Mouse (Mus musculus): Measurements from ENCODE around the gene Gm49373. TPM values are rescaled to one million over a fixed set of nuclear protein-coding genes. Genes with fewer than 3 reads are reported as not detected.

Gm49373 gene
- total and polyA plus RNA-seq, 3 experiments: 0.60 to 1.5 (median 0.85) TPM

GRCm38 (mm10) chr9:21091707-21092320 lies 18.9 kb upstream of the Gm49373 start, which contains the start of the genes Gm38431 and Raver1:
Gm38431 (minus strand) TSS chr9:21091997.
Raver1 (minus strand) TSS chr9:21092008.
- in situ Hi-C loops (cut with MboI; ENCODE audit: low pct_ligation_motif_present, low pct_unique_long_range_greater_than_20kb, low sequenced_read_pairs): loop anchor here (5.0 kb wide), 1 partner anchor 40 kb away; the partner anchor contains the start of gene Tyk2

DNA sequence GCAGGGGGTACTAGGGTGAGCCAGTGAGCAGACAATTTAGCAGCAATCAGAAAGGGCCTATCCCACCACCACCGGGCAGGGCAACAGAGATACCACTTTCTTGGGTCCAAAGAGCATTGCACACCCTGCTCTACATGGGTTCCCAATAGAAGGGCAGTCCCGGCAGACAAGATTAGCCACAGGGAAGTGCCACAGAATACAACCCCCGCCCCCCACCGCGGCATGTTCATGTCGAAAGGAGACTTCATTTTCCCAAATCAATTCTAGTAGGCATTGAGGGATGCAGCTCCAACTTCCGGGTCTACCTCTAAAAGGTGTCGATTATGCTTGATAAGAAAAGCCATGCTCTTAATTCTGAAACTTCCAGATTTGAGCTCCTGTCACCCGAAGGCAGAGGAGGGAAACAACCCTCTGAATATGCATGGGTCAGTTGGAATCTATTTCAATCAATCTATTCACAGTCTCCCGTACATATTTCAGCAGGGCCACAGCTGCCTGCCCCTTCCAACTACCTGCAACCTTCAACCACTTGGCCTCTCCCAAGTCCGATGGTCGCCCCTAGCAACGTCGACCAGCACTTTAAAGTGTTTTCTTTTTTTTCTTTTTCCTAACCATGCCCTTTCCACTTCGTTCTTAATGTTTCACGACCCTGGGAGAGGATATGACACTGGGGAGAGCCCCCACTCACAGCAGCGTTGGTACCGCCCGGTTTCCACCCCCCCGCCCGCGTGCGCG lies 18.2 kb upstream of the Gm49373 start:
- no peaks in the 10 kb centered on the region for H3K9me3 ChIP-seq (replicated peaks; ENCODE audit: low read length)
- in situ Hi-C loops (cut with MboI; ENCODE audit: low pct_ligation_motif_present, low pct_unique_long_range_greater_than_20kb, low sequenced_read_pairs) (loop anchor here (5.0 kb wide), 1 partner anchor 41 kb away; the partner anchor contains the start of gene Tyk2), dilution Hi-C loops (cut with MboI; ENCODE audit: extremely low pct_ligation_motif_present, extremely low pct_unique_long_range_greater_than_20kb, low sequenced_read_pairs) (no loop called here)
- no peak for DNase-seq (ENCODE audit: extremely low read depth)
- TF ChIP-seq ELF1 (IDR thresholded peaks at IDR 0.05; ENCODE audit: low read depth, low read length) (peak; percentile 57; the same call in 1 of the 2 replicates), SMC3 (IDR thresholded peaks at IDR 0.05; ENCODE audit: low read depth, low read length) (no peak), MAZ (IDR thresholded peaks at IDR 0.05; ENCODE audit: low read depth, low read length) (no peak), ZMIZ1 (IDR thresholded peaks at IDR 0.05; ENCODE audit: low read depth, low read length) (no peak), MEF2A (IDR thresholded peaks at IDR 0.05; ENCODE audit: borderline replicate concordance, low read depth, low read length) (no peak), SIN3A (IDR thresholded peaks at IDR 0.05; ENCODE audit: low read length) (no peak; the same call in 1 of the 2 replicates)
- peaks cover 51% of the 10 kb centered on the region for H3K79me2 ChIP-seq (replicated peaks; ENCODE audit: control insufficient read depth, extremely low read depth, insufficient read depth, poor library complexity, severe bottlenecking)
- H3K4me1 ChIP-seq (ENCODE audit: control insufficient read depth in 1 of 2, insufficient read depth in 2 of 2): peaks cover 9 to 46% of the 10 kb centered on the region in 2 experiments
- peaks cover 48 to 67% of the 10 kb centered on the region in 2 experiments for H3K36me3 ChIP-seq (replicated peaks in 1 of 2; ENCODE audit: control insufficient read depth in 1 of 2, insufficient read depth in 1 of 2, low read length in 1 of 2)
- H3K9ac ChIP-seq (ENCODE audit: insufficient read depth, low read depth): peak overlapping the region; percentile 96
- H3K27ac ChIP-seq (ENCODE audit: insufficient read depth, low read depth): peak overlapping the region; percentile 95
- H3K27me3 ChIP-seq (replicated peaks): no peaks in the 10 kb centered on the region
- H3K4me3 ChIP-seq (replicated peaks in 1 of 3; ENCODE audit: low read depth in 2 of 3, low read length in 2 of 3, poor library complexity in 1 of 3): peak overlapping the region; percentile 78 to 92 (median 85)
- peak overlapping the region; percentile 63 for H3K4me2 ChIP-seq (ENCODE audit: insufficient read depth, low read depth, poor library complexity, severe bottlenecking)

More at GRCm38 (mm10) chr9:21091707-21092320, 18.9 kb upstream of the Gm49373 start, which contains the start of the genes Gm38431 and Raver1:
- H3K27me3 ChIP-seq (replicated peaks): no peaks in the 10 kb centered on the region
- H3K27ac ChIP-seq (ENCODE audit: insufficient read depth, low read depth): peak within 1 kb of the TSS; percentile 95
- peaks cover 9 to 40% of the 10 kb centered on the region in 2 experiments for H3K4me1 ChIP-seq (ENCODE audit: control insufficient read depth in 1 of 2, insufficient read depth in 2 of 2)
- dilution Hi-C loops (cut with MboI; ENCODE audit: extremely low pct_ligation_motif_present, extremely low pct_unique_long_range_greater_than_20kb, low sequenced_read_pairs): no loop called here
- H3K79me2 ChIP-seq (replicated peaks; ENCODE audit: control insufficient read depth, extremely low read depth, insufficient read depth, poor library complexity, severe bottlenecking): peaks cover 45% of the 10 kb centered on the region
- peak; percentile 81 for TF ChIP-seq CHD2 (IDR thresholded peaks at IDR 0.05; ENCODE audit: low read length)
- no peak for TF ChIP-seq ZKSCAN1 (IDR thresholded peaks at IDR 0.05; ENCODE audit: borderline replicate concordance, low read depth, low read length)
- TF ChIP-seq JUND (conservative IDR thresholded peaks at IDR 0.05; ENCODE audit: low read depth, low read length): no peak
- TF ChIP-seq EP300 (IDR thresholded peaks at IDR 0.05; ENCODE audit: low read length): no peak
- no peak for TF ChIP-seq UBTF (IDR thresholded peaks at IDR 0.05; ENCODE audit: low read depth, low read length)
- TF ChIP-seq ELF1 (IDR thresholded peaks at IDR 0.05; ENCODE audit: low read depth, low read length): peak; percentile 81
- TF ChIP-seq TCF12 (IDR thresholded peaks at IDR 0.05; ENCODE audit: low read depth, low read length): peak; percentile 91
- peak; percentile 98 for TF ChIP-seq NELFE (IDR thresholded peaks at IDR 0.05; ENCODE audit: low read depth, low read length)
- TF ChIP-seq HCFC1 (IDR thresholded peaks at IDR 0.05; ENCODE audit: low read depth, low read length): peak; percentile 72
- TF ChIP-seq SMC3 (IDR thresholded peaks at IDR 0.05; ENCODE audit: low read depth, low read length): 0 out of 2 replicates have a peak, but pooled peaks have one; percentile 5
- peak; percentile 81; the same call in 1 of the 2 replicates for TF ChIP-seq E2F4 (IDR thresholded peaks at IDR 0.05; ENCODE audit: insufficient replicate concordance, low read depth, low read length)
- peak; percentile 60 for TF ChIP-seq SIN3A (IDR thresholded peaks at IDR 0.05; ENCODE audit: low read length)
- no peak for TF ChIP-seq RAD21 (IDR thresholded peaks at IDR 0.05; ENCODE audit: low read depth, low read length)
- no peak for TF ChIP-seq JUN (IDR thresholded peaks at IDR 0.05; ENCODE audit: insufficient read depth, low read depth, low read length)
- no peak; the same call in 1 of the 2 replicates for TF ChIP-seq RCOR1 (conservative IDR thresholded peaks at IDR 0.05; ENCODE audit: low read depth, low read length)
- peak; percentile 33 for TF ChIP-seq MEF2A (IDR thresholded peaks at IDR 0.05; ENCODE audit: borderline replicate concordance, low read depth, low read length)
- peak; percentile 25; the same call in 1 of the 2 replicates for TF ChIP-seq MAX (IDR thresholded peaks at IDR 0.05; ENCODE audit: low read length)
- no peak for TF ChIP-seq GABPA (IDR thresholded peaks at IDR 0.05; ENCODE audit: insufficient replicate concordance, low read depth, low read length)
- TF ChIP-seq PAX5 (IDR thresholded peaks at IDR 0.05; ENCODE audit: low read length): no peak
- TF ChIP-seq CTCF (conservative IDR thresholded peaks at IDR 0.05 in 1 of 2, IDR thresholded peaks at IDR 0.05 in 1 of 2; ENCODE audit: low read depth in 2 of 2, low read length in 2 of 2): no peak
- TF ChIP-seq NRF1 (IDR thresholded peaks at IDR 0.05; ENCODE audit: low read depth, low read length): peak; percentile 89; the same call in 1 of the 2 replicates
- no peak for TF ChIP-seq ZNF384 (IDR thresholded peaks at IDR 0.05; ENCODE audit: low read depth, low read length)
- peak; percentile 52 for TF ChIP-seq MXI1 (IDR thresholded peaks at IDR 0.05; ENCODE audit: low read depth, low read length)
- peak; percentile 91 for TF ChIP-seq ZMIZ1 (IDR thresholded peaks at IDR 0.05; ENCODE audit: low read depth, low read length)
- no peak for TF ChIP-seq USF2 (conservative IDR thresholded peaks at IDR 0.05; ENCODE audit: low read depth, low read length)
- TF ChIP-seq POLR2AphosphoS2 (IDR thresholded peaks at IDR 0.05; ENCODE audit: low read depth, low read length): peak; percentile 81; the same call in 1 of the 2 replicates
- peak; percentile 77 for TF ChIP-seq BHLHE40 (IDR thresholded peaks at IDR 0.05; ENCODE audit: low read depth, low read length)
- TF ChIP-seq MAFK (IDR thresholded peaks at IDR 0.05; ENCODE audit: insufficient replicate concordance, low read length): no peak
- peak; percentile 19; the same call in 1 of the 2 replicates for TF ChIP-seq ETS1 (conservative IDR thresholded peaks at IDR 0.05; ENCODE audit: low read depth, low read length)
- TF ChIP-seq MAZ (IDR thresholded peaks at IDR 0.05; ENCODE audit: low read depth, low read length): peak; percentile 85; the same call in 1 of the 2 replicates
- TF ChIP-seq TBP (conservative IDR thresholded peaks at IDR 0.05; ENCODE audit: low read depth, low read length): peak; percentile 97
- TF ChIP-seq USF1 (IDR thresholded peaks at IDR 0.05; ENCODE audit: low read depth, low read length): no peak
- TF ChIP-seq CHD1 (IDR thresholded peaks at IDR 0.05; ENCODE audit: low read depth, low read length): no peak; the same call in 1 of the 2 replicates
- peak; percentile 39; the same call in 1 of the 2 replicates for TF ChIP-seq KAT2A (IDR thresholded peaks at IDR 0.05; ENCODE audit: insufficient replicate concordance, low read length)
- 0 out of 2 replicates have a peak, but pooled peaks have one; percentile 41 for TF ChIP-seq IRF4 (IDR thresholded peaks at IDR 0.05; ENCODE audit: low read depth, low read length)
- peak; percentile 54; the same call in 1 of the 2 replicates for TF ChIP-seq MYC (IDR thresholded peaks at IDR 0.05; ENCODE audit: low read depth, low read length)
- no peak for TF ChIP-seq ZC3H11A (IDR thresholded peaks at IDR 0.05; ENCODE audit: low read depth, low read length)
- TF ChIP-seq POLR2A (IDR thresholded peaks at IDR 0.05; ENCODE audit: low read depth, low read length): peak; percentile 96
- DNase-seq (ENCODE audit: extremely low read depth): peak; percentile 99
- H3K4me3 ChIP-seq (replicated peaks in 1 of 3; ENCODE audit: low read depth in 2 of 3, low read length in 2 of 3, poor library complexity in 1 of 3): peak within 1 kb of the TSS; percentile 78 to 92 (median 85)
- peak within 1 kb of the TSS; percentile 63 for H3K4me2 ChIP-seq (ENCODE audit: insufficient read depth, low read depth, poor library complexity, severe bottlenecking)
- H3K9me3 ChIP-seq (replicated peaks; ENCODE audit: low read length): no peaks in the 10 kb centered on the region
- H3K9ac ChIP-seq (ENCODE audit: insufficient read depth, low read depth): peak within 1 kb of the TSS; percentile 96
- H3K36me3 ChIP-seq (replicated peaks in 1 of 2; ENCODE audit: control insufficient read depth in 1 of 2, insufficient read depth in 1 of 2, low read length in 1 of 2): peaks cover 42 to 60% of the 10 kb centered on the region in 2 experiments

Measured in CH12.LX (cell line).